Mouse (Mus musculus) bone marrow, adult 2 months (tissue): ENCODE results near the gene Dop1a. TPM values are rescaled to one million over a fixed set of nuclear protein-coding genes. Genes with fewer than 3 reads are reported as not detected.

Source experiments
- H3K27ac ChIP-seq: fragments of 200-500 bp; 2 replicates; pipeline ENCODE4 v1.5.1; 2012; ENCODE audit warnings: low read depth, mild to moderate bottlenecking, control low read depth, inconsistent platforms, low read length; ENCODE audit not compliant: control insufficient read depth, poor library complexity, insufficient read depth
- H3K4me1 ChIP-seq: fragments of 200-500 bp; 2 replicates; pipeline ENCODE4 v1.6.1; 2011; ENCODE audit warnings: low read length; ENCODE audit not compliant: control insufficient read depth, insufficient read depth
- H3K4me3 ChIP-seq: fragments of 200-500 bp; replicated peaks from 2 replicates; pipeline ENCODE3; 2011; ENCODE audit warnings: mild to moderate bottlenecking, low read depth, low read length, control low read depth; ENCODE audit not compliant: control insufficient read depth
- CTCF ChIP-seq: fragments of 200-500 bp; IDR thresholded peaks from 2 replicates; pipeline ENCODE4 v1.5.1; 2011; ENCODE audit warnings: low read length, control low read depth; ENCODE audit not compliant: control insufficient read depth, insufficient read depth
- POLR2A ChIP-seq: fragments of 200-500 bp; IDR thresholded peaks from 2 replicates; pipeline ENCODE4 v1.6.1; 2011; ENCODE audit warnings: low read depth, mild to moderate bottlenecking, control low read depth, low read length, borderline replicate concordance; ENCODE audit not compliant: control insufficient read depth
- WGBS: fragments of 180-500 bp; shearing (Covaris S2); methylation state at CpG from one replicate; pipeline ENCODE4 v1.1.7; 2018; 5-methylcytosine and 5-hydroxymethylcytosine counted together
- polyA plus RNA-seq: library from polyadenylated mRNA; stranded (reverse); fragments of >200 nt; gene quantifications from 2 replicates; pipeline ENCODE4 v1.2.4, GENCODE M21; 2011; ENCODE audit warnings: low replicate concordance; ENCODE audit not compliant: missing spikeins, insufficient read depth, insufficient read length

Dop1a gene
- polyA plus RNA-seq, 1 experiment: 15.5 TPM

- WGBS: 7% methylated on average over 5 of the region's 5 CpGs
- Histone ChIP-seq H3K4me3 (no peak overlapping the region), H3K4me1 (no peaks in the 10 kb centered on the region; the same call in 1 of the 2 replicates), H3K27ac (no peak overlapping the region)
- TF ChIP-seq POLR2A (no peak), CTCF (no peak)
Measured at GRCm38 (mm10) chr9:86476763-86477162, 9.8 kb downstream of the Dop1a start.

DNA sequence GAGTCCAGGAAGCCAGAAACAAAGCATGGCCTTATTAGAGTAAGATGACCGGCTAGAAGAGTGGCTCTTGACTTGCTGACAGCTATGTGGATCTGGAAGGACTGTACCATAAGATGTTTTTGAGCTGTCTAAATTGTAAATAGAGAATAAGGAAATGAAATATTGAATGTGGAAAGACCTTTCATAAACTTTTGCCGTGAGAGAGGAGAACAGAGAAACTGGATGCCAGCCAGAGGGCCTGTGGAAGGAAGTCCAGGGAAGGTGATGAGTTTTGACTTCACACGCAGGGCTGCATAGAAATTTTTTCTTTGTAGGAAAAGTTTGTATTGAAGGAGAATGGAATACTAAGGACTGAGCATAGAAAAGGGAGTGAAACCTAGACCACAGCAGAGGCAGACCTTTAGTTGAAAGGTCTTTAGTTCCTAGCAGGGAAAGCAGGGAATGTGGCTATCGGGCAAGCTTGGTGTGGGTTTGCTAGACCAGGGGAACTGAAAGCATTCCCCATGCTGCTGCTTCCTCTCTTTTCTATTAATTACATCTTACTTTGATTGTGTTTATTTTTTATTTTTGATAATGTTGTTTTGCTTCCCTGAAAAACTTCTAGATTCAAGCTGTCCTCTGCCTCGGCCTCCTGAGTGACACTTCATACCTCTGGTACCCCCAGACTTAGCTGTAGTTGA is 11.6 kb downstream of the Dop1a start:
- 57% methylated on average over 5 of the region's 5 CpGs for WGBS
- no peak overlapping the region for H3K4me3 ChIP-seq
- H3K27ac ChIP-seq: no peak overlapping the region
- TF ChIP-seq POLR2A (no peak), CTCF (no peak)
- no peaks in the 10 kb centered on the region; the same call in 1 of the 2 replicates for H3K4me1 ChIP-seq

- WGBS: 78% methylated on average over 1 of the region's 1 CpGs
- Histone ChIP-seq H3K4me1 (no peaks in the 10 kb centered on the region), H3K27ac (no peak overlapping the region), H3K4me3 (no peak overlapping the region)
- TF ChIP-seq POLR2A (no peak), CTCF (no peak)
Measured at GRCm38 (mm10) chr9:86482236-86482635, 15.3 kb downstream of the Dop1a start.

GRCm38 (mm10) chr9:86491740-86492139 is 24.8 kb downstream of the Dop1a start:
- no peak for TF ChIP-seq CTCF
- TF ChIP-seq POLR2A: no peak
- no peak overlapping the region for H3K27ac ChIP-seq
- WGBS: 92% methylated on average over 2 of the region's 2 CpGs

DNA sequence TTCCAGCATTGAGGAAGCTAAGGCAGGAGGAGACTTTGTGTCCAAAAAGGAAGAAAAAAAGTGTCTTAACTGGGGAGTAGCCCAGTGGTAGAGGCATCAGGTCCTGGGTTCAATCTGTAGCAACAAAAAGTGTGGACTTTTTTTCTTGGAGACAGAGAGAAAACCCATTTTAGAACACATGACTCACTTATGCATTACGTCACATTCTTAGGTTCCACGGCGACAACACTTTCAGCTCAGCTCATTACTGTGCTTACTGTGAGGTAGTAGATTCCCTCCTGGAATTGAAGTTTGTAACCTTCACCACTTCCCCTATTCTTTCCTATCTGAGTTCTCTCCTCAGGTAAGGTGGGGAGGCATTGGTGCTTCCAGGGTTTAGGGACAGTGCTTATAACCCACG is 29.3 kb downstream of the Dop1a start:
- Histone ChIP-seq H3K27ac (no peak overlapping the region), H3K4me1 (no peaks in the 10 kb centered on the region), H3K4me3 (no peak overlapping the region)
- WGBS: 86% methylated on average over 4 of the region's 4 CpGs
- TF ChIP-seq CTCF: no peak
- no peak for TF ChIP-seq POLR2A

More at GRCm38 (mm10) chr9:86491740-86492139, 24.8 kb downstream of the Dop1a start:
- H3K4me1 ChIP-seq: no peaks in the 10 kb centered on the region
- H3K4me3 ChIP-seq: no peak overlapping the region

- Histone ChIP-seq H3K4me1 (no peaks in the 10 kb centered on the region), H3K27ac (no peak overlapping the region), H3K4me3 (no peak overlapping the region)
- WGBS: 70% methylated on average over 3 of the region's 3 CpGs
- TF ChIP-seq CTCF: no peak
- TF ChIP-seq POLR2A: no peak
Measured at GRCm38 (mm10) chr9:86499083-86499482, 32.1 kb downstream of the Dop1a start.

GRCm38 (mm10) chr9:86507437-86507836 is 40.5 kb downstream of the Dop1a start:
- WGBS: 69% methylated on average over 4 of the region's 4 CpGs

GRCm38 (mm10) chr9:86513733-86514132 is 46.8 kb downstream of the Dop1a start:
- TF ChIP-seq POLR2A: no peak
- TF ChIP-seq CTCF: no peak
- WGBS: 91% methylated on average over 5 of the region's 5 CpGs
- Histone ChIP-seq H3K4me3 (no peak overlapping the region), H3K4me1 (no peaks in the 10 kb centered on the region), H3K27ac (no peak overlapping the region)

More at GRCm38 (mm10) chr9:86507437-86507836, 40.5 kb downstream of the Dop1a start:
- H3K27ac ChIP-seq: no peak overlapping the region
- TF ChIP-seq POLR2A (no peak), CTCF (no peak)
- H3K4me3 ChIP-seq: no peak overlapping the region
- no peaks in the 10 kb centered on the region for H3K4me1 ChIP-seq

DNA sequence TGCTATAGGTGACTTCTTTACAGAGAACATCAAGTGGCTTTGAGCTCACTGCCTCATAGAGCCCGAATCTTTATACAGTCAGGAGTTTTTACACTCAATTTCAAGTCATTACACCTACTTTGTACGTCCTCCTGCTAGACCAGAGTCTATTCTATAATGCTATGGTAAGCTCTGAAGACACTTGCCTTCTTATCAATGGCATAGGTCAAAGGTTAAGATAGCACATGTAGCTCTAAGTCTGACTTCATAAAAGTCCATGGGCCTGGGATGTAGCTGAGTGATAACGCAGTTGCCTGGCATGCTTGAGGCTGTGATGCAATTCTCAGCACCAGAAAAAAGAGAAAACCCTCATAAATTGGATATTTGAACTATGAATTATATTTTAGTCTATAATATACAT is 47.4 kb downstream of the Dop1a start:
- TF ChIP-seq CTCF (no peak), POLR2A (no peak)
- WGBS: 89% methylated on average over 3 of the region's 3 CpGs
- H3K4me3 ChIP-seq: no peak overlapping the region
- H3K27ac ChIP-seq: no peak overlapping the region
- H3K4me1 ChIP-seq: no peaks in the 10 kb centered on the region
